ENCODE assay signal across 14 mouse cellular contexts in the genomic region with DNA sequence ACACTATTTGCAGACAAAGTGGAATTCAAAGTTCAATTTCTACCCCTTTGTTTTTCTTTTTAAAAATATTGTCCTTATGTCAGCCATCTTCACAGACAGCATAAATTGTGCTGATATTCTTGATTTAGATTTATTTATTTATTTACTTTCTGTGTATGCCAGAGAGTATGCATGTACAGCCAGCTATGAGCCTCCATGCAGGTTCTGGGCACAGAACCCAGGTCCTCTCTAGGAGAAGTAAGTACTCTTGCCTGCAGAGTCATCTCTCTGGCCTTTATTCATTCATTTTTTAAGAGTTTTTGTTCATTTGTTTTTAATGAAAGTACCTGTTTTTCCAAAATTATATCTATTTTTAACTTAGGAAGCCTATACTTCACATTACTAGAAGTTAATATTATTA.
DNase-seq lines count a peak whose midpoint lies in the region; ATAC-seq and TF ChIP-seq lines count a peak whose summit lies in the region.
"Had no signal": no experiment of that assay in that cellular context is flagged by ENCODE, and none has a peak within 500 bp of the region (broad histone marks: within the 10 kb centered on the region; RNA-seq: fewer than 3 reads in every experiment).

No protein-coding gene starts in this region.

- H3K27ac ChIP-seq in neural tube, embryonic 11.5 days (ENCODE audit: low read depth, low read length), result no peak overlapping the region
- H3K27ac ChIP-seq in hindbrain, postnatal 0 days, result no peak overlapping the region
- no peak overlapping the region for H3K27ac ChIP-seq in stomach, embryonic 16.5 days (ENCODE audit: low read length)
- H3K27ac ChIP-seq: embryonic facial prominence, embryonic 15.5 days; heart, adult 2 months had no signal

- H3K4me1 ChIP-seq in neural tube, embryonic 11.5 days (ENCODE audit: control insufficient read depth, insufficient read depth, low read length), result peaks cover 4% of the 10 kb centered on the region; the same call in 1 of the 2 replicates
- H3K4me1 ChIP-seq in hindbrain, postnatal 0 days (ENCODE audit: insufficient read depth, low read length), result peaks cover 13% of the 10 kb centered on the region
- H3K4me1 ChIP-seq in stomach, embryonic 16.5 days (ENCODE audit: control insufficient read depth, insufficient read depth, low read length), result peaks cover 21% of the 10 kb centered on the region

- no peak for ATAC-seq in neural tube, embryonic 11.5 days (ENCODE audit: insufficient read depth, low FRiP score, low TSS enrichment)
- ATAC-seq in hindbrain, postnatal 0 days, result no peak
- no peak for ATAC-seq in stomach, embryonic 16.5 days (ENCODE audit: insufficient read depth, low FRiP score)
- ATAC-seq: Patski had no signal

- H3K9me3 ChIP-seq in neural tube, embryonic 11.5 days (ENCODE audit: control insufficient read depth, low read length), result no peaks in the 10 kb centered on the region
- no peaks in the 10 kb centered on the region for H3K9me3 ChIP-seq in hindbrain, postnatal 0 days (ENCODE audit: low read length)
- H3K9me3 ChIP-seq in stomach, embryonic 16.5 days (replicated peaks; ENCODE audit: control insufficient read depth, low read length), result no peaks in the 10 kb centered on the region
- H3K9me3 ChIP-seq: embryonic facial prominence, embryonic 15.5 days; megakaryocyte, embryonic 14.5 days had no signal

- peak overlapping the region; percentile 55 for H3K4me2 ChIP-seq in neural tube, embryonic 11.5 days (ENCODE audit: low read depth)
- peak overlapping the region; percentile 90 for H3K4me2 ChIP-seq in hindbrain, postnatal 0 days (ENCODE audit: low read depth, low read length)
- H3K4me2 ChIP-seq in stomach, embryonic 16.5 days (ENCODE audit: low read depth, low read length), result peak overlapping the region; percentile 48

- H3K27me3 ChIP-seq in neural tube, embryonic 11.5 days (ENCODE audit: control insufficient read depth, insufficient read depth, low read length), result no peaks in the 10 kb centered on the region
- H3K27me3 ChIP-seq in hindbrain, postnatal 0 days (ENCODE audit: insufficient read depth, low read length), result no peaks in the 10 kb centered on the region
- no peaks in the 10 kb centered on the region for H3K27me3 ChIP-seq in stomach, embryonic 16.5 days (ENCODE audit: control insufficient read depth, insufficient read depth, low read length)
- H3K27me3 ChIP-seq: embryonic facial prominence, embryonic 15.5 days; megakaryocyte, embryonic 14.5 days; Patski had no signal

- TF ChIP-seq CTCF in hindbrain, postnatal 0 days (IDR thresholded peaks at IDR 0.05; ENCODE audit: low read depth), result no peak

- no peaks in the 10 kb centered on the region for H3K36me3 ChIP-seq in neural tube, embryonic 11.5 days (ENCODE audit: control insufficient read depth, insufficient read depth, low read length)
- no peaks in the 10 kb centered on the region for H3K36me3 ChIP-seq in hindbrain, postnatal 0 days (ENCODE audit: insufficient read depth, low read length)
- no peaks in the 10 kb centered on the region for H3K36me3 ChIP-seq in stomach, embryonic 16.5 days (ENCODE audit: control insufficient read depth, insufficient read depth, low read length)

- DNase-seq in cerebellum, postnatal 25 days, result peak; percentile 19 to 46
- DNase-seq in cerebellum, postnatal 36 days, result no peak
- DNase-seq in neural tube, embryonic 11.5 days (ENCODE audit: low spot score), result no peak
- DNase-seq in neural tube, embryonic 10.5 days (ENCODE audit: extremely low spot score, low spot score), result no peak
- no peak for DNase-seq in hindbrain, postnatal 0 days (ENCODE audit: low spot score)
- no peak for DNase-seq in spleen, postnatal 4 days (ENCODE audit: low spot score in 2 of 2)
- no peak for DNase-seq in thymus, postnatal 4 days
- DNase-seq: heart, adult 2 months; kidney, adult 9 months; right cerebral cortex, adult 18-20 months had no signal

- peak overlapping the region; percentile 19; the same call in 1 of the 2 replicates for H3K4me3 ChIP-seq in neural tube, embryonic 11.5 days (ENCODE audit: low read depth, low read length)
- peak overlapping the region; percentile 45 for H3K4me3 ChIP-seq in hindbrain, postnatal 0 days (ENCODE audit: low read length)
- H3K4me3 ChIP-seq in stomach, embryonic 16.5 days (replicated peaks; ENCODE audit: low read length), result no peak overlapping the region
- H3K4me3 ChIP-seq: heart, adult 2 months; megakaryocyte, embryonic 14.5 days had no signal

- H3K9ac ChIP-seq in neural tube, embryonic 11.5 days (ENCODE audit: low read length), result no peak overlapping the region
- no peak overlapping the region for H3K9ac ChIP-seq in hindbrain, postnatal 0 days (replicated peaks; ENCODE audit: low read length)
- H3K9ac ChIP-seq in stomach, embryonic 16.5 days (ENCODE audit: low read length), result no peak overlapping the region
- H3K9ac ChIP-seq: embryonic facial prominence, embryonic 15.5 days had no signal

Comparison
In these comparisons a context has a peak if more than half of its experiments do, and no peak if none do; other contexts are left out.
1. DNase-seq: peak in cerebellum, postnatal 25 days (2 of 2); none in cerebellum, postnatal 36 days (0 of 2), neural tube, embryonic 11.5 days (single experiment), neural tube, embryonic 10.5 days (single experiment), hindbrain, postnatal 0 days (single experiment), spleen, postnatal 4 days (0 of 2) and thymus, postnatal 4 days (single experiment).
2. Peak in every context shown above with its lines, with median percentiles within 50 percentile points of each other: H3K4me2 ChIP-seq.